Mouse (Mus musculus): Measurements from ENCODE around the gene Egr2. TPM values are rescaled to one million over a fixed set of nuclear protein-coding genes. Genes with fewer than 3 reads are reported as not detected.

Gene Egr2
- polyA plus RNA-seq, 1 experiment from 2014 or later = 1.7 TPM

DNA sequence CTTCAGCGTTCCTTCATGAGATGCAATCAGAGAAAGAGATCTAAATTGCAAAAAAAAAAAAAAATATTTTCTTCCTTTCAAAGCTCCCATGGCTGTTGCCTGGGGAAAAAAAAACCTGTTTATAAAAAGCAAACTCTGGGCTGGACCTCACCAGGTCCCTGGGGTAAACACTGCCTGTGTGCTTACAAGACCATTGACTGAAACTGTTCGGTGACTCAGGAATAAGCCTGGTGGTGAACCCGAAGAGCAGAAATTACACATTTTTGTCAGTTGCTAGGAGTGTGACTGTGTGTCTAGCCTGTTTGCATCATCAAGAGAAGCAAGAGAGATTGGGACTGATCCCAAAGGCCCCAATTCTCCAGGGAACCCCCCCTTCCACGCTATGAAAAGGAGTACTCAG, 5.5 kb upstream of the Egr2 start:
- Histone ChIP-seq H3K36me3 (ENCODE audit: control insufficient read depth, insufficient read depth, low read length) (no peaks in the 10 kb centered on the region), H3K4me3 (ENCODE audit: low read depth, low read length) (no peak overlapping the region), H3K4me2 (ENCODE audit: low read depth, low read length) (no peak overlapping the region), H3K27me3 (replicated peaks; ENCODE audit: control insufficient read depth, insufficient read depth, low read length) (peaks cover 32% of the 10 kb centered on the region), H3K9ac (ENCODE audit: low read depth, low read length) (no peak overlapping the region), H3K9me3 (ENCODE audit: control insufficient read depth, low read length) (no peaks in the 10 kb centered on the region), H3K27ac (replicated peaks; ENCODE audit: low read depth, low read length) (no peak overlapping the region), H3K4me1 (ENCODE audit: control insufficient read depth, insufficient read depth, low read length) (no peaks in the 10 kb centered on the region)
- ATAC-seq (ENCODE audit: low read depth) (no peak), DNase-seq (ENCODE audit: low spot score) (no peak)
- 73% methylated on average over 4 of the region's 4 CpGs for WGBS

GRCm38 (mm10) chr10:67535972-67536371, 697 bp downstream of the Egr2 start:
- peak; percentile 73 for DNase-seq (ENCODE audit: low spot score)
- Histone ChIP-seq H3K27me3 (replicated peaks; ENCODE audit: control insufficient read depth, insufficient read depth, low read length) (peaks cover 81% of the 10 kb centered on the region), H3K9ac (ENCODE audit: low read depth, low read length) (peak overlapping the region; percentile 65), H3K27ac (replicated peaks; ENCODE audit: low read depth, low read length) (no peak overlapping the region), H3K4me2 (ENCODE audit: low read depth, low read length) (peak overlapping the region; percentile 99), H3K4me1 (ENCODE audit: control insufficient read depth, insufficient read depth, low read length) (peaks cover 16% of the 10 kb centered on the region), H3K36me3 (ENCODE audit: control insufficient read depth, insufficient read depth, low read length) (no peaks in the 10 kb centered on the region), H3K9me3 (ENCODE audit: control insufficient read depth, low read length) (no peaks in the 10 kb centered on the region), H3K4me3 (ENCODE audit: low read depth, low read length) (peak overlapping the region; percentile 51)
- WGBS = 0% methylated on average over 28 of the region's 35 CpGs
- peak; percentile 17; the same call in 1 of the 2 replicates for ATAC-seq (ENCODE audit: low read depth)

DNA sequence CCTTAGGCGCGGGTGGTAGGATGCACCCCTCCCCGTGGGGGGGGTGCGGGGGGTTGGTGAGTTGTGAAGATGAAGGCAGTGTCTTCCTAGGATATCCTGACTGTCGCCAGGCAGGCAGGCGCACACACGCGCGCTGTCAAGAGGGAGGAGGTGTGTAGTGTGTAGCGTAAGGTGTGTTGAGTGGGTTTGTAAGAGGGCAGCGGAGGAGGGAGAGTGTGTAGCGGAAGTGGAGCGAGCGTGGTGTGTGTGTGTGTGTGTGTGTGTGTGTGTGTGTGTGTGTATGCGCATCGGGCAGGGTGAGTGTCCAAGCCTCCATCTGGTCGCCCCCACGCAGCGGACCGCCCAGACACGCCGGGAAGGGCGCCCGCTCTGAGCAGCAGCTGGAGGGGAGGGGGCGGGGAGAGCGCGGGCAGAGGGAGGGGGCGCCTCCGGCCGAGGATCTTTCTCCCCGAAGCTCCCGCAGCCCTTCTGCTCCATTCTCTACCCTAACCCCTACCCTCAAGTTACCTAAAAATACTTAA, 1.4 kb downstream of the Egr2 start:
- 2% methylated on average over 18 of the region's 32 CpGs for WGBS
- Histone ChIP-seq H3K9me3 (ENCODE audit: control insufficient read depth, low read length) (no peaks in the 10 kb centered on the region), H3K9ac (ENCODE audit: low read depth, low read length) (peak overlapping the region; percentile 65), H3K4me3 (ENCODE audit: low read depth, low read length) (peak overlapping the region; percentile 51), H3K27ac (replicated peaks; ENCODE audit: low read depth, low read length) (peak overlapping the region; percentile 9), H3K27me3 (replicated peaks; ENCODE audit: control insufficient read depth, insufficient read depth, low read length) (peaks cover 85% of the 10 kb centered on the region), H3K4me2 (ENCODE audit: low read depth, low read length) (peak overlapping the region; percentile 99), H3K4me1 (ENCODE audit: control insufficient read depth, insufficient read depth, low read length) (peaks cover 18% of the 10 kb centered on the region), H3K36me3 (ENCODE audit: control insufficient read depth, insufficient read depth, low read length) (no peaks in the 10 kb centered on the region)
- peak; percentile 39 for DNase-seq (ENCODE audit: low spot score)
- ATAC-seq (ENCODE audit: low read depth) = peak; percentile 28

DNA sequence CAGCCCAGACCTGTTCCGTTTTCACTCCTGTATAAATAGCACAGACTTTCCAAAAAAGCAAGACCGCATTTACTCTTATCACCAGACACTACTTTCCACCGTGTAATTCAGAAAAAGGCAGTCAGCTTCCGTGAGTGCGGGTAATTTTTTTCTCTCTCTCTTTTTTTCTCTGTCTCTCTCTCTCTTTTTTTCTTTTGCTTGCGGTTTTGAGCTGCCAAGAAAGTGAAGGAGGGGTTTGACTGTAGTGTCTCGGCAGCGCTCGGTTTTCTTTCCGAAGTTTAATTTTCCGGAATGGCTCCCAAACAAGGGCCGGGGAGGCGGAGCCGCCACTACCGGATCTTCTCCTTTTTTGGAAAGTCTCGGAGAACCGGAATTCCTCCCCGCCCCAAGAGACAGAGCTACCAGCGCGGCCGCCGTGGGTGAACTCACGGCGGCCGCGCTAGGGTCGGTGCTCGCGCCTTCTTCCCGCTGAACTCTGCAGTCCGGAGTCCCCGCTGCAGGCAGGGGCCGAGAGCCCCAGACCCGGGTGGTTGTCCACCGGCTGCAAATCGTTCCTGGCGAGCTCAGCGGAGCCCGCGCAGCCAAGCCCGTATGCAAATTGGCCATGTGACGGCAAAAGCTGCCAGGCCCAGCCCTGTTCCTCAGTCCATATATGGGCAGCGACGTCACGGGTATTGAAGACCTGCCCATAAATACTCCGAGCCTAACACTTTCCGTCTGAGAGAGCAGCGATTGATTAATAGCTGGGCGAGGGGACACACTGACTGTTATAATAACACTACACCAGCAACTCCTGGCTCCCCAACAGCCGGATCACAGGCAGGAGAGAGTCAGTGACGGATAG, 2.1 kb downstream of the Egr2 start:
- Histone ChIP-seq H3K4me3 (ENCODE audit: low read depth, low read length) (peak overlapping the region; percentile 51), H3K9ac (ENCODE audit: low read depth, low read length) (peak overlapping the region; percentile 65), H3K36me3 (ENCODE audit: control insufficient read depth, insufficient read depth, low read length) (no peaks in the 10 kb centered on the region), H3K4me1 (ENCODE audit: control insufficient read depth, insufficient read depth, low read length) (peaks cover 18% of the 10 kb centered on the region), H3K9me3 (ENCODE audit: control insufficient read depth, low read length) (no peaks in the 10 kb centered on the region), H3K27me3 (replicated peaks; ENCODE audit: control insufficient read depth, insufficient read depth, low read length) (peaks cover 86% of the 10 kb centered on the region), H3K27ac (replicated peaks; ENCODE audit: low read depth, low read length) (peak overlapping the region; percentile 9; the same call in 1 of the 2 replicates), H3K4me2 (ENCODE audit: low read depth, low read length) (peak overlapping the region; percentile 99)
- DNase-seq (ENCODE audit: low spot score) (peak; percentile 97), ATAC-seq (ENCODE audit: low read depth) (peak; percentile 93)
- under 1% methylated on average over 45 of the region's 51 CpGs for WGBS

GRCm38 (mm10) chr10:67538106-67538505, 2.8 kb downstream of the Egr2 start:
- no peak overlapping the region for H3K27ac ChIP-seq (replicated peaks; ENCODE audit: low read depth, low read length)
- no peaks in the 10 kb centered on the region for H3K36me3 ChIP-seq (ENCODE audit: control insufficient read depth, insufficient read depth, low read length)
- H3K4me1 ChIP-seq (ENCODE audit: control insufficient read depth, insufficient read depth, low read length) = peaks cover 18% of the 10 kb centered on the region
- peaks cover 80% of the 10 kb centered on the region for H3K27me3 ChIP-seq (replicated peaks; ENCODE audit: control insufficient read depth, insufficient read depth, low read length)
- DNase-seq (ENCODE audit: low spot score) (no peak), ATAC-seq (ENCODE audit: low read depth) (no peak)
- H3K9ac ChIP-seq (ENCODE audit: low read depth, low read length) = 0 out of 2 replicates have a peak overlapping the region, but pooled peaks have one; percentile 65
- H3K4me3 ChIP-seq (ENCODE audit: low read depth, low read length) = peak overlapping the region; percentile 51
- peak overlapping the region; percentile 99 for H3K4me2 ChIP-seq (ENCODE audit: low read depth, low read length)
- H3K9me3 ChIP-seq (ENCODE audit: control insufficient read depth, low read length) = no peaks in the 10 kb centered on the region
- under 1% methylated on average over 19 of the region's 19 CpGs for WGBS

DNA sequence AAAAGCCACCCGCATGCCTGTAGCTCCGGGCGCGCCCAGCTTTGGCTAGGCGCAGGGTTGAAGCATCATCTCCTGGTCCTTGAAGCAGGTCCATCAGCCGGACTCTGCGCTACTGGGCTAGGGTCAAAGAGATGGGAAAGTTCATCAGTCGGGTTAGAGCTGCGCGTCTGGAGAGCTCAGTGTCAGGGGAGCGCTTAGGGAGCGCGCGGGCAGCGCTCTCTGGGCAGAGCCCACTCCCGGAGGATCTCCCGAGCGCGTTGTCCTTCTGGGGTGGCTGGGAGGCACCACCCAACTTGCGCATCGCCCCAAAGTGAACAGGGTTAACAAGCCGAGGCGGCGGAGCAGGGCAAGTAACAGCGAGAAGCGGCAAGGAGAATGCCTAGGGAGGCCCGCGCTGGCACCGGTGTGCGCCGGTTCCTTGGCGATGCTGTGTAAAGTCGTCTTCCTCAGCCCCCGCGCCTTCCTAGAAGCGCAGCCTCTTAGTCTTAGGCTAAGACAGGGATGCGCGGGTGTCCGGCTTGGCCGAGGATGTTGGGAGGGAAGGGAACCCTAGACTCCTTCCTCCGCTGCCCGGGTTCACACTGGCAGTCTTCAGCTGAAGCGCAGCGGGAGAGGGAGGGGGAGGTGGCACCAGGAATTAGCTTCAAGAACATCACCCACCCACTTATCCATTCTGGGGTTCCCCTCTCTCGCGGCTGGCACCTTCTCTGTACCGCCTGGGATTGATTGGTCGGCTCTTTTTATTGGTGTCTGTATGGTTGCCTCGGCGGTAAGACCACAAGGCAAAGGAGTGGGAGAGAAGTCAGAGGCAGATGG, 3.5 kb downstream of the Egr2 start:
- peaks cover 73% of the 10 kb centered on the region for H3K27me3 ChIP-seq (replicated peaks; ENCODE audit: control insufficient read depth, insufficient read depth, low read length)
- peak overlapping the region; percentile 42 for H3K9ac ChIP-seq (ENCODE audit: low read depth, low read length)
- H3K4me3 ChIP-seq (ENCODE audit: low read depth, low read length) = peak overlapping the region; percentile 51
- peak overlapping the region; percentile 99 for H3K4me2 ChIP-seq (ENCODE audit: low read depth, low read length)
- no peaks in the 10 kb centered on the region for H3K9me3 ChIP-seq (ENCODE audit: control insufficient read depth, low read length)
- no peak for ATAC-seq (ENCODE audit: low read depth)
- H3K36me3 ChIP-seq (ENCODE audit: control insufficient read depth, insufficient read depth, low read length) = no peaks in the 10 kb centered on the region
- H3K4me1 ChIP-seq (ENCODE audit: control insufficient read depth, insufficient read depth, low read length) = peaks cover 18% of the 10 kb centered on the region
- H3K27ac ChIP-seq (replicated peaks; ENCODE audit: low read depth, low read length) = no peak overlapping the region
- under 1% methylated on average over 39 of the region's 50 CpGs for WGBS
- DNase-seq (ENCODE audit: low spot score) = peak; percentile 8

- H3K4me2 ChIP-seq (ENCODE audit: low read depth, low read length) = peak overlapping the region; percentile 99; the same call in 1 of the 2 replicates
- 0 out of 2 replicates have a peak, but pooled peaks cover under 1% of the 10 kb centered on the region for H3K36me3 ChIP-seq (ENCODE audit: control insufficient read depth, insufficient read depth, low read length)
- H3K9ac ChIP-seq (ENCODE audit: low read depth, low read length) = no peak overlapping the region
- H3K9me3 ChIP-seq (ENCODE audit: control insufficient read depth, low read length) = no peaks in the 10 kb centered on the region
- H3K27me3 ChIP-seq (replicated peaks; ENCODE audit: control insufficient read depth, insufficient read depth, low read length) = peaks cover 67% of the 10 kb centered on the region
- no peak for DNase-seq (ENCODE audit: low spot score)
- no peak for ATAC-seq (ENCODE audit: low read depth)
- 34% methylated on average over 5 of the region's 6 CpGs for WGBS
- peak overlapping the region; percentile 51 for H3K4me3 ChIP-seq (ENCODE audit: low read depth, low read length)
- H3K27ac ChIP-seq (replicated peaks; ENCODE audit: low read depth, low read length) = no peak overlapping the region
- peaks cover 18% of the 10 kb centered on the region for H3K4me1 ChIP-seq (ENCODE audit: control insufficient read depth, insufficient read depth, low read length)
Measured at GRCm38 (mm10) chr10:67539401-67539730, 4.1 kb downstream of the Egr2 start.

- 11% methylated on average over 18 of the region's 19 CpGs for WGBS
- no peak for DNase-seq (ENCODE audit: low spot score)
- H3K27me3 ChIP-seq (replicated peaks; ENCODE audit: control insufficient read depth, insufficient read depth, low read length) = peaks cover 55% of the 10 kb centered on the region
Measured at GRCm38 (mm10) chr10:67540591-67540990, 5.3 kb downstream of the Egr2 start.

More at GRCm38 (mm10) chr10:67540591-67540990, 5.3 kb downstream of the Egr2 start:
- no peak overlapping the region for H3K4me2 ChIP-seq (ENCODE audit: low read depth, low read length)
- peak overlapping the region; percentile 10; the same call in 1 of the 2 replicates for H3K4me3 ChIP-seq (ENCODE audit: low read depth, low read length)
- no peak overlapping the region for H3K27ac ChIP-seq (replicated peaks; ENCODE audit: low read depth, low read length)
- H3K4me1 ChIP-seq (ENCODE audit: control insufficient read depth, insufficient read depth, low read length) = peaks cover 22% of the 10 kb centered on the region
- no peaks in the 10 kb centered on the region for H3K9me3 ChIP-seq (ENCODE audit: control insufficient read depth, low read length)
- peaks cover 5% of the 10 kb centered on the region for H3K36me3 ChIP-seq (ENCODE audit: control insufficient read depth, insufficient read depth, low read length)
- no peak overlapping the region for H3K9ac ChIP-seq (ENCODE audit: low read depth, low read length)
- ATAC-seq (ENCODE audit: low read depth) = no peak
